Mouse (Mus musculus) embryonic facial prominence, embryonic 11.5 days (tissue): ENCODE results near the gene Gatad2b. TPM values are rescaled to one million over a fixed set of nuclear protein-coding genes. Genes with fewer than 3 reads are reported as not detected.
A peak's percentile ranks its signal among the peaks of the same experiment; 100 is the strongest.
"Not testable (repeated sequence)": the region's sequence is repeated elsewhere in the genome, so short reads cannot be mapped to it uniquely, and the experiment has no call there.

Experiments used
- ATAC-seq: fragments of 200-750 bp; cut with Nextera tagmentation; replicated peaks from 2 replicates; pipeline ENCODE4 v1.8.0; 2017; ENCODE audit warnings: low read depth; ENCODE audit not compliant: insufficient number of reproducible peaks, low FRiP score, low TSS enrichment
- DNase-seq: peaks from one replicate; pipeline ENCODE4 v3.0.0-alpha.2; 2015; ENCODE audit warnings: low spot score
- H3K27ac ChIP-seq: fragments of 300-500 bp; sonication (generic); replicated peaks from 2 replicates; pipeline ENCODE4 v1.5.1; 2014; ENCODE audit warnings: mild to moderate bottlenecking, low read depth, low read length, control low read depth
- H3K27me3 ChIP-seq: fragments of 300-500 bp; sonication (generic); 2 replicates; pipeline ENCODE4 v1.6.1; 2014; ENCODE audit warnings: mild to moderate bottlenecking, low read length, moderate library complexity, mixed read lengths; ENCODE audit not compliant: control insufficient read depth, insufficient read depth
- H3K36me3 ChIP-seq: fragments of 300-500 bp; sonication (generic); replicated peaks from 2 replicates; pipeline ENCODE4 v1.6.1; 2014; ENCODE audit warnings: low read depth, mild to moderate bottlenecking, low read length, moderate library complexity, mixed read lengths; ENCODE audit not compliant: control insufficient read depth, insufficient read depth
- H3K4me1 ChIP-seq: fragments of 300-500 bp; sonication (generic); 2 replicates; pipeline ENCODE4 v1.6.1; 2014; ENCODE audit warnings: low read length, mixed read lengths; ENCODE audit not compliant: control insufficient read depth, insufficient read depth
- H3K4me2 ChIP-seq: fragments of 300-500 bp; sonication (generic); 2 replicates; pipeline ENCODE4 v1.6.1; 2014; ENCODE audit warnings: low read depth, mild to moderate bottlenecking, control low read depth, low read length, moderate library complexity
- H3K4me3 ChIP-seq: fragments of 300-500 bp; sonication (generic); 2 replicates; pipeline ENCODE4 v1.5.1; 2014; ENCODE audit warnings: low read depth, low read length, control low read depth
- H3K9ac ChIP-seq: fragments of 300-500 bp; sonication (generic); replicated peaks from 2 replicates; pipeline ENCODE4 v1.6.1; 2014; ENCODE audit warnings: mild to moderate bottlenecking, control low read depth, low read length
- H3K9me3 ChIP-seq: fragments of 300-500 bp; sonication (generic); replicated peaks from 2 replicates; pipeline ENCODE4 v1.6.1; 2016; ENCODE audit warnings: mild to moderate bottlenecking, low read length, inconsistent platforms, mixed read lengths; ENCODE audit not compliant: control insufficient read depth
- WGBS: fragments of 180-500 bp; shearing (Covaris S2); extraction: QIAGEN DNeasy Blood & Tissue Kit; methylation state at CpG from one replicate; pipeline ENCODE4 v1.1.7; 2014; 5-methylcytosine and 5-hydroxymethylcytosine counted together
- polyA plus RNA-seq: library from polyadenylated mRNA; unstranded; fragments of >200 nt; fragmentation: Nextera tagmentation; extraction: Ambion mirVana; gene quantifications from 2 replicates; pipeline ENCODE4 v1.2.1, GENCODE M21; 2014

Gatad2b gene
- polyA plus RNA-seq, 1 experiment from 2014 or later, result 12.6 TPM

DNA sequence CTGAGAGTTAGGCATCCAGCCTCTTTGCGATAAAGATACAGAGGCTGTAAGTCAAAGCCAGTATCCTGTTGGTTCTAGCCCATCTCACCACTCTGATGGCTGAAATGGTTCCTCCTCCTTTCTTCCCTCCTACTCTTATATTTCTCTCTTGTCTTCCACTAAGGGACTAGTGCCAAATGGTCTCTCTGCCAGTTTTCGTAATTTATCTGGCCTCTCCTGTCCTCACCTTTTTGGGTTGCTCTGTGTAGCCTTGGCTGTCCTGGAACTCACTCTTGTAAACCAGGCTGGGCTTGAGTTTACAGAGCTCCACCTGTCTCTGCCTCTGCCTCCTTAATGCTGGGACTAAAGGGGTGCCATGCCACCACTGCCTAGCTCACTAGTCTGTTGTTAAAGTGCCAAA is 40.3 kb upstream of the Gatad2b start:
- H3K36me3 ChIP-seq, H3K4me2 ChIP-seq, H3K9ac ChIP-seq, H3K27ac ChIP-seq, ATAC-seq, DNase-seq, H3K9me3 ChIP-seq, H3K4me1 ChIP-seq, H3K4me3 ChIP-seq, H3K27me3 ChIP-seq: not testable (repeated sequence)
- 98% methylated on average over 2 of the region's 2 CpGs for WGBS

DNA sequence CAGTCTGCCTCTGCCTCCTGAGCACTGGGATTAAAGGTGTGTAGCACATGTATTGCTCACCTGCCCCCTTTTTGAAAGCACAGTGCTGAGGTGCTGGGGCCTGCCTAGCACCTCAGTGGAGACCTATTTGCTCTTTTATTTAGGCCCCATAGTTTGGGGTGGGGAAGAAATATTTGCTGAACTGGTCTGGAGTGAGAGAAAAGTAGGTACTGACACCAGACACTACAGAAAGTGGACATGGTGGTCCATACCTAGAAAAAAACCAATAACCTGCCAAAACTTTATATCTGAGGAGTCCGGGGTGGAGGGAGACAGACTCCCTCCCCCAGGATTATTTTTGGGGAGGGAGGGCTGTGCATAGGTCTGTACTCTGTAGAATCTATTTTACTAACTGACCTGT is 39.8 kb upstream of the Gatad2b start:
- H3K4me2 ChIP-seq, H3K9me3 ChIP-seq, H3K27me3 ChIP-seq, H3K4me3 ChIP-seq, H3K36me3 ChIP-seq, H3K27ac ChIP-seq, H3K4me1 ChIP-seq, DNase-seq, H3K9ac ChIP-seq: not testable (repeated sequence)
- 86% methylated on average over 1 of the region's 1 CpGs for WGBS
- ATAC-seq, result peak; percentile 7; the same call in 1 of the 2 replicates

DNA sequence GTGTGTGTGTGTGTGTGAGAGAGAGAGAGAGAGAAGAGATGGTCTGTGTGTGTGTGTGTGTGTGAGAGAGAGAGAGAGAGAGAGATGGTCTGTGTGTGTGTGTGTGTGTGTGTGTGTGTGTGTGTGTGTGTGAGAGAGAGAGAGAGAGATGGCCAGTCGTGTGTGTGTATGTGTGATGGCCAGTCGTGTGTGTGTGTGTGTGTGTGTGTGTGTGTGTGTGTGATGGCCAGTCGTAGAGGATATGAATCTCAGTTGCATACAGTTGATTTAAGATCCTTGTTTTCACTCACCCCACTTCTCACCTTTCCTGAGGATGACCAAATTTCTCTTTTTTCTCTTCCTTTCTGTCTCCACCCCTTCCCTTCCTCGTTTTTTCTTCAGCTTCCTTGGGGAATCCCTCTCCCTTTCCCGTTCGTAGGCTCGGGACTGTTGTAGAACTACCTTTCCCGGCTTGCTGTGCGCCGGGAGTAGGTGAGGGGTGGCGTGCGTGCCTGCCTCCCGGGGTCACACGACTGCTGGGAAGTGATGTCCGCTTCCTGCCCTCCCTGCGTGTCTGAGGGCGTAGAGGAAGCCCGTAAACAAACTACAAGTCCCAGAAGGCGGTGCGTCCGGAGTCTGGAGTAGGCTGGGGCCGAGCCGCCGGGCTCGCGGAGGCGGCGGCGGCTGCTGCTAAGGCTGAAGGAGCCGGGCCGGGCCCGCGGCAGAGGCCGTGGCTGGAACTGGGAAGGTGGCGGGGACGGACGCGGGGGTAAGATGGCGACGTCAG is 39.1 kb upstream of the Gatad2b start, which contains the start of gene Crtc2:
Gene Crtc2 (plus strand): TSS at position 511 of the 766 bp plus-strand sequence.
- Histone ChIP-seq H3K27ac (0 out of 2 replicates have a peak within 1 kb of the TSS, but pooled peaks have one; percentile 8), H3K27me3 (no peaks in the 10 kb centered on the region), H3K4me1 (peaks cover 5% of the 10 kb centered on the region; the same call in 1 of the 2 replicates), H3K9ac (peak within 1 kb of the TSS; percentile 84), H3K36me3 (no peaks in the 10 kb centered on the region), H3K9me3 (no peaks in the 10 kb centered on the region), H3K4me2 (peak within 1 kb of the TSS; percentile 84), H3K4me3 (peak within 1 kb of the TSS; percentile 78)
- ATAC-seq (peak; percentile 97), DNase-seq (peak; percentile 98)
- 2% methylated on average over 40 of the region's 40 CpGs for WGBS

DNA sequence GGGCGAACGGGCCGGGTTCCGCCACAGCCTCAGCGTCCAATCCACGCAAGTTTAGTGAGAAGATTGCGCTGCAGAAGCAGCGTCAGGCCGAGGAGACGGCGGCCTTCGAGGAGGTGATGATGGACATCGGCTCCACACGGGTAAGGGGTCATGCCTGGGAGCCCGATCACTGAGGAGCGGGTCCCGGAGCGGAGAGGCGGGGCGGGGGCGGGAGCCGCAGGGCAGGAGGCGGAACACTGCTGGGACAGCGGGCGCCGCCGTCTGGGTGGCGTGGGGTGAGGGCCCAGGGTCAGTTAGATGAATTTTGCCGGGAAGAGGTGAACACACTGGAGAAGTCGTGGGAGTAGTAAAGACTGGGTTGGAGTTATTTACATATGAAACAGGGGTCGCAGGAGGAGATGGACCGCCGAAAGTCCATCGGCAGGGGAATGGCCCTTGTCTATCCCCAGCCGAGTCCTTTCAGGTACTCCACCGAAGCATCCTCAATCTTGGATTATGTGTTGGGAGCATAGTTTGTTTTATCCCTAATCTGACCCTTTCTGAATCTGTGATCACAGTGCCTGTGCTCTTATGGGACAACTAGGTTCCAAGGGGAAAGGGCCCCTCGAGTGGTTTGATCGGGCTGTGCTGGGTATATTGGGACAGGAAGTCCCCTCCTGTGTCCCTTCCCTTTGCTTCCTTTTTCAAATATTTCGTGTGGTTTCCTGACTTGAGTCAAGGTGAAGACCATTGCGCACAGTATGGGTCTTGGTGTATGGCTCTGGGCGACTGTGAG is 38.4 kb upstream of the Gatad2b start:
- Histone ChIP-seq H3K27me3 (no peaks in the 10 kb centered on the region), H3K27ac (0 out of 2 replicates have a peak overlapping the region, but pooled peaks have one; percentile 8), H3K9me3 (no peaks in the 10 kb centered on the region), H3K9ac (peak overlapping the region; percentile 84), H3K4me2 (peak overlapping the region; percentile 84), H3K36me3 (0 out of 2 replicates have a peak, but pooled peaks cover 2% of the 10 kb centered on the region), H3K4me3 (peak overlapping the region; percentile 78), H3K4me1 (peaks cover 5% of the 10 kb centered on the region; the same call in 1 of the 2 replicates)
- DNase-seq (peak; percentile 54), ATAC-seq (peak; percentile 60)
- under 1% methylated on average over 41 of the region's 41 CpGs for WGBS

DNA sequence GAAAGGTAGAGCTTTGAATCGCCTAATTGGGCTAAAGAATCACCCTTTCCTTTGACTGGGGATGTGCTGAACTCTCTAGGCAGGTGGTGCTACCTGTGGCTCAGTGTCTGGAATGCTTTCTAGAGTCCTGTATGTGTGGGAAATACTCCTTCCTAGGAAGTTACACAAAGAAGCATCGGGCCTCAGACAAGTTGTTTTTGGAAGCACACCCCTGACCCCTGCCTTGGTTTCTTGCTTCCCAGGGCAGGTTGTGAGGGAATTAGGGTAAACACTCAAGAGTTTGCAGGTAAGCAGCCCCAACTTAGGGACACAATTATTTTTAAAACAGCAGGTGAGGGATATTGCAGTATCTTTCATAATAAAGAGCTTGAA is 37.8 kb upstream of the Gatad2b start:
- Histone ChIP-seq H3K27ac (no peak overlapping the region), H3K36me3 (0 out of 2 replicates have a peak, but pooled peaks cover 2% of the 10 kb centered on the region), H3K4me2 (peak overlapping the region; percentile 84), H3K9me3 (no peaks in the 10 kb centered on the region), H3K27me3 (no peaks in the 10 kb centered on the region), H3K4me3 (peak overlapping the region; percentile 78), H3K4me1 (peaks cover 5% of the 10 kb centered on the region; the same call in 1 of the 2 replicates), H3K9ac (peak overlapping the region; percentile 84)
- DNase-seq (no peak), ATAC-seq (no peak)
- 17% methylated on average over 2 of the region's 2 CpGs for WGBS

DNA sequence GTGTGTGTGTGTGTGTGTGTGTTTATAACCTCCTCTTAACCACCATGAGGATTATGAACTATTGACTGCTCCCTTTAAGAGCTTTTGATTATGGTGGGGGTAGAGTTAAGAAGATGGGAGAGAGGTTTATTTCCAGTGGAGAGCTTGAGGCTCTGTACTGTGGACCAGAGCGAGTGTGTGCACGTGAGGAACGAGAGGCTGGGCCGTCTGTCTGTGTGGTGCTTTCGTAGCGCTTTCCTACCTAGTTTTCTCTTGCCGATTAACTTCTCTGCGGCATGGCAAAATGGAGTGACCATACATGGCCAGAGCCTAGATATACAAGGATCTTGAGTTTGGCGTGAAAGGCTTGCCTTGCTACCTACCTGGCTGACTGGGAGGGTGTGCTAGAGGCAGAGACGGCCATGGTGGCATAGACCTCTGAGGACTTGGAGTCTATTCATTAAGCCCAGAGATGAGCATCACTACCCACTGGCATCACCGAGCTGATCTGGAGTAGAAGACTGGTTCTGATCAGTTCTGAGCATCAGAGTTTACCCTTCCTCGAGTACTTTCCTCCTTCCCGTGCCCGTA is 37.1 kb upstream of the Gatad2b start:
- WGBS, result 92% methylated on average over 14 of the region's 14 CpGs
- peaks cover 5% of the 10 kb centered on the region; the same call in 1 of the 2 replicates for H3K4me1 ChIP-seq
- H3K4me3 ChIP-seq, result no peak overlapping the region
- H3K4me2 ChIP-seq, result no peak overlapping the region
- ATAC-seq, result no peak
- H3K27me3 ChIP-seq, result no peaks in the 10 kb centered on the region
- peaks cover 4% of the 10 kb centered on the region; the same call in 1 of the 2 replicates for H3K36me3 ChIP-seq
- no peak for DNase-seq
- H3K9me3 ChIP-seq, result no peaks in the 10 kb centered on the region
- H3K27ac ChIP-seq, result no peak overlapping the region
- no peak overlapping the region for H3K9ac ChIP-seq

DNA sequence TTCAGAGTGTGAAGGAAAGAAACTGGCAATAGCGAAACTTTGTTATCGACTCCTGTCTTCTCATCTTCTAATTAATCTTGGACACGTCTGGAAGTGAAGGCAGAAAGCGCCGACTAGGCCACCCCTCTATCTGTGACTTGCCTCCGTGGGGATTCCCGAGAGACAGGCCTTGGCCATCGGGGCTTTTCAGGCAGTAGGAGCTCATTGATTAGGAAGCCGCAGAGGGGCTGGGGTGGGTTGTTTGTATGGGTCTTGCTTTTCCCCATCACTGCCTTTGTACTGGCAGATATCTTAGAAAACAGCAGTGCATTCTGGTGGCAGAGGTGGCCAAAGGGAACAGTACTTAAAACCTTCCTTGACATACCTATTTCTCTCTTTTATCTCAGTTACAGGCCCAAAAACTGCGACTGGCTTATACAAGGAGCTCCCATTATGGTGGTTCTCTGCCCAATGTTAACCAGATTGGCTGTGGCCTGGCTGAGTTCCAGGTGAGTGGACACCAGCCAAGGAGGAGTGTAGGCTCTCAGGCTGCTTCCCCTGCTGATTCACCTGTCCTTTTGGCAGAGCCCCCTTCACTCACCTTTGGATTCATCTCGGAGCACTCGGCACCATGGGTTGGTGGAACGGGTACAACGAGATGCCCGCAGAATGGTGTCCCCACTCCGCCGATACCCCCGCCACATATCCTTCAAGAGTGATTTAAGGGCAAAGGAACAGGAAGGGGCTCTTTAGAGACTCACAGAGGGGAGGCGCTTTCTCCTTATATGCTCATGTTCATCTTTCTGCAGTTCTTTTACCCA is 36.0 kb upstream of the Gatad2b start:
- H3K4me2 ChIP-seq, result no peak overlapping the region
- peaks cover 5% of the 10 kb centered on the region; the same call in 1 of the 2 replicates for H3K4me1 ChIP-seq
- no peaks in the 10 kb centered on the region for H3K9me3 ChIP-seq
- no peak overlapping the region for H3K27ac ChIP-seq
- peaks cover 4% of the 10 kb centered on the region; the same call in 1 of the 2 replicates for H3K36me3 ChIP-seq
- DNase-seq, result no peak
- no peak overlapping the region for H3K4me3 ChIP-seq
- no peak for ATAC-seq
- WGBS, result 94% methylated on average over 19 of the region's 19 CpGs
- no peaks in the 10 kb centered on the region for H3K27me3 ChIP-seq
- no peak overlapping the region for H3K9ac ChIP-seq
